Comparison of ENCODE assay signal across 14 mouse cellular contexts in the genomic region with DNA sequence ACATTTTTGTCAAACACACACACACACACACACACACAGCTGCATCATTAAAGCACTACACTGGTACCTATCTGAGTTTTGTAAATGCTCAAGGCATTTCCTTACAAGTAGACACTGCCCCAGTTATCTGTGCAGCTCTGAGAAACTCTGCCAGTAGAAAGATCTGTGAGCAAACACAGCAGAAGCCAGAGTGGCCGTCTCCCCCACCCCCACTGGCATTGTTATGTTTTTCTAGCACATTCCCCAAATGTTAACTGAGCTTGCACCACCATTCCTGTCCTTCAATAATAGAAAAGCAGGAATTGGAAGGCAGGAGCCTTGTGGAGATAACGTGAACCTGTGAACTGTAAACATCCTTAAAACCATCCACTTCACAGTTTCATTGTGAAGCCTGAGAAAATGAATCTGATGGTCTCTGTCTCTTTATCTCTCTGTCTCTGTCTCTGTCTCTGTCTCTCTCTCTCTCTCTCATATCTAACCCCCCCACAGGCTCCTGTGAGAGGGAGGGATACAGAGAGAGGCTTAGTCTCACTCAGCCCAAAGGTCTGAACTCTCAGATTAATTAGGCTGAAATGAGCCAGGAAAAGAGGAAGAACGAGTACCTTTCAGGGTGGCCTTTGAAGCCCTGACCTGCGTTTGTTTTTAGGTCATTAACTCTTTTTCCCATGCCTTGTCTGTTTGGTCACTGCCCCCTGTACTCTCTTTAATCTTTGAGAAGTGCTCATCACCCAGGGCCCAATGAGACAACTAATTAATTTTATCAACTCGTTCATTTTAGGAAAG. TPM values are rescaled to one million over a fixed set of nuclear protein-coding genes. Genes with fewer than 3 reads are reported as not detected.
A peak's percentile ranks its signal among the peaks of the same experiment; 100 is the strongest.
DNase-seq lines count a peak whose midpoint lies in the region; ATAC-seq and TF ChIP-seq lines count a peak whose summit lies in the region.
"Had no signal": no experiment of that assay in that cellular context is flagged by ENCODE, and none has a peak within 500 bp of the region (broad histone marks: within the 10 kb centered on the region; RNA-seq: fewer than 3 reads in every experiment).

No protein-coding gene starts in this region.

- ATAC-seq in heart, embryonic 13.5 days (ENCODE audit: extremely low read depth, insufficient number of reproducible peaks, low FRiP score, low TSS enrichment) = 0 out of 2 replicates have a peak, but pooled peaks have one; percentile 23
- ATAC-seq in granulocyte monocyte progenitor cell, adult 5-6 weeks (replicated peaks; ENCODE audit: poor library complexity, severe bottlenecking) = no peak
- ATAC-seq in megakaryocyte-erythroid progenitor cell, adult 5-6 weeks (replicated peaks; ENCODE audit: low FRiP score, low TSS enrichment, poor library complexity, severe bottlenecking) = no peak

- no peak for TF ChIP-seq CTCF in layer of hippocampus, adult 2 months (conservative IDR thresholded peaks at IDR 0.05)

- no peak overlapping the region for H3K4me3 ChIP-seq in heart, embryonic 13.5 days
- H3K4me3 ChIP-seq in layer of hippocampus, adult 2 months = no peak overlapping the region
- H3K4me3 ChIP-seq: megakaryocyte, embryonic 14.5 days had no signal

- WGBS in heart, embryonic 13.5 days = 27% methylated on average over 5 of the region's 5 CpGs

- no peak overlapping the region for H3K4me2 ChIP-seq in heart, embryonic 13.5 days

- H3K9ac ChIP-seq in heart, embryonic 13.5 days = no peak overlapping the region

- DNase-seq in Muller cell, postnatal 12 days (ENCODE audit: inconsistent ontology term) = peak; percentile 70
- peak; percentile 30 for DNase-seq in R1 (ENCODE audit: low read depth, low spot score)
- peak; percentile 19 to 37 for DNase-seq in kidney, postnatal 25 days
- no peak for DNase-seq in layer of hippocampus, adult 2 months (ENCODE audit: low spot score in 2 of 2)
- DNase-seq in thymus, postnatal 10 days (ENCODE audit: low spot score in 2 of 2) = no peak
- DNase-seq: adrenal gland, postnatal 25 days; cerebellum, adult 9-11 months; gastrocnemius, postnatal 14 days had no signal

- H3K4me1 ChIP-seq in heart, embryonic 13.5 days = peaks cover 61% of the 10 kb centered on the region
- H3K4me1 ChIP-seq: megakaryocyte, embryonic 14.5 days had no signal

- no peaks in the 10 kb centered on the region for H3K9me3 ChIP-seq in heart, embryonic 13.5 days

- no peaks in the 10 kb centered on the region for H3K36me3 ChIP-seq in heart, embryonic 13.5 days
- H3K36me3 ChIP-seq: G1E had no signal

- no peaks in the 10 kb centered on the region for H3K27me3 ChIP-seq in heart, embryonic 13.5 days (replicated peaks)
- H3K27me3 ChIP-seq: megakaryocyte, embryonic 14.5 days had no signal

- H3K27ac ChIP-seq in heart, embryonic 13.5 days (replicated peaks) = peak overlapping the region; percentile 74
- no peak overlapping the region for H3K27ac ChIP-seq in layer of hippocampus, adult 2 months

RNA-seq across cellular contexts. Expression of a gene that starts 3.8 kb away (rescaled TPM):
- 0.70 and 1.4 TPM in 2 replicates for polyA plus RNA-seq in heart, embryonic 13.5 days (2015; fragmentation: Nextera tagmentation; extraction: Ambion mirVana)
- not detected in 2 replicates for total RNA-seq in granulocyte monocyte progenitor cell, adult 5-6 weeks (2014; fragmentation: Nextera tagmentation)
- total RNA-seq in granulocyte monocyte progenitor cell, adult 5-6 weeks (2017) = not detected in 2 replicates
- not detected in 2 replicates for total RNA-seq in megakaryocyte-erythroid progenitor cell, adult 5-6 weeks (2014; fragmentation: Nextera tagmentation)
- total RNA-seq in megakaryocyte-erythroid progenitor cell, adult 5-6 weeks (2017) = not detected in 2 replicates
- not detected for total RNA-seq in layer of hippocampus, adult 2 months (2021)
- total RNA-seq: G1E; gastrocnemius, postnatal 14 days; left cerebral cortex, postnatal 36 days had no signal
- polyA plus RNA-seq: G1E had no signal

Comparison
In these comparisons a context has a peak if more than half of its experiments do, and no peak if none do; other contexts are left out.
1. DNase-seq: peak in Muller cell, postnatal 12 days (single experiment), R1 (single experiment) and kidney, postnatal 25 days (2 of 2); none in layer of hippocampus, adult 2 months (0 of 2) and thymus, postnatal 10 days (0 of 2).